Mouse (Mus musculus): ENCODE data around the gene Tsga10.

Tsga10 gene

DNA sequence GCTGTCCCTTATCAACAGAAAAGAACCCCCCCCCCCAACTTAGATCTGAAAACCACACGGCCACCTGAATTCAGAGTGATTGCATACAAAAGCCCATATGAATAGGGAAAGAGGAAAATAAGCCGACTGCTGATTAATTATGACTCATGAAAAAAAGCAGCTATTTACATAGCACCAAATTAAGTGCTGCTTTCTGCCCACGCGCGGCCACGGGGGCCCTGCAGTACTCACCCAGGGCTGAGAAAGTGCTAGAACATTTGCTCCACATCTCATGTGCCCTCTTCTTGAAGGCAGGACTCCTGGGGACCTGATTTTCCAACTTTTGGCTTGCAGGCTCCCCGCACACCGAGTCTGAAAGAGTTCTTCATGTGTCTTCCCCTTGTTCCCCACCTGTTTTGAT is 156.5 kb downstream of the Tsga10 start:
- Histone ChIP-seq H3K27me3 (ENCODE audit: insufficient read depth, low read length) (no peaks in the 10 kb centered on the region), H3K36me3 (ENCODE audit: insufficient read depth, low read length) (no peaks in the 10 kb centered on the region), H3K4me3 (replicated peaks; ENCODE audit: low read length) (no peak overlapping the region), H3K9me3 (ENCODE audit: low read length) (peaks cover 4% of the 10 kb centered on the region; the same call in 1 of the 2 replicates), H3K4me1 (replicated peaks; ENCODE audit: low read depth, low read length) (no peaks in the 10 kb centered on the region)
- TF ChIP-seq POU5F1 (IDR thresholded peaks at IDR 0.05; ENCODE audit: borderline replicate concordance, low read length) (no peak), CTCF (conservative IDR thresholded peaks at IDR 0.05; ENCODE audit: low read length) (no peak), NANOG (IDR thresholded peaks at IDR 0.05; ENCODE audit: borderline replicate concordance, low read length) (no peak)

DNA sequence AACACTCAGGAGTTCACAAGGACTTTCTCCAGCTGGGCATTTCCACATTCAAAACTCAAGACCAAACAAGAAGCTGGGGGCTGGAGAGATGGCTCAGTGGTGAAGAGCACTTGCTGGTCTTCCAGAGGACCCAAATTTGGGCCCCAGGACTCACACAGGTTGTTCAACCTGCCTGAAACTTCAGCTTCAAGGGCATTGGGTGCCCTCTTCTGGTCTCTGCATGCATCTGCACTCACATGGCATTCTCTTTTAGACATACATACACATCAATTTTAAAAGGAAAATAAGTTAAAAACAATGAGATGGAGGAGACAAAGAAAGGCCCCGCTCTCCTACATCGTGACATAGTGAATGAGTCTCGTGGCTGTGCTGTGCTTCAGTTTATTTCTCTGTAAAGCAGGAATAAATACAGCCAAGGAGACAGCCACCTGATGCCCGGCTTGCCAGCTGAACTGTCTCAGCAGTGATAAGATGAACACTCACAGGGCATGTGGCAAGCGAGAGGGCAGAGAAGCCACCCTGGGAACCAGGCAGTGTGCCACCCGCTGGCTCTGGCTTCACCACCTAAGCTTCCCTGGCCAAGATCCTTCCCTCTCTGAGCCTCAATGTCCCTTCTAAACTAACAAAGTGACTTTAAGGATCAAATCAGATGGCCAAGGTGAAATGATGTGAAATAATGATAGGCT is 157.8 kb downstream of the Tsga10 start:
- Histone ChIP-seq H3K9me3 (ENCODE audit: low read length) (peaks cover 4% of the 10 kb centered on the region; the same call in 1 of the 2 replicates), H3K27me3 (ENCODE audit: insufficient read depth, low read length) (no peaks in the 10 kb centered on the region), H3K4me3 (replicated peaks; ENCODE audit: low read length) (no peak overlapping the region), H3K4me1 (replicated peaks; ENCODE audit: low read depth, low read length) (no peaks in the 10 kb centered on the region), H3K36me3 (ENCODE audit: insufficient read depth, low read length) (no peaks in the 10 kb centered on the region)
- TF ChIP-seq POU5F1 (IDR thresholded peaks at IDR 0.05; ENCODE audit: borderline replicate concordance, low read length) (no peak), CTCF (conservative IDR thresholded peaks at IDR 0.05; ENCODE audit: low read length) (peak; percentile 50)
